Mouse (Mus musculus) MN1 (cell line): ENCODE data around the gene Camta2.

Experiments used
- DNase-seq: peaks from one replicate; pipeline ENCODE4 v3.0.0-alpha.2; 2016; ENCODE audit warnings: low spot score

The Camta2 gene

DNA sequence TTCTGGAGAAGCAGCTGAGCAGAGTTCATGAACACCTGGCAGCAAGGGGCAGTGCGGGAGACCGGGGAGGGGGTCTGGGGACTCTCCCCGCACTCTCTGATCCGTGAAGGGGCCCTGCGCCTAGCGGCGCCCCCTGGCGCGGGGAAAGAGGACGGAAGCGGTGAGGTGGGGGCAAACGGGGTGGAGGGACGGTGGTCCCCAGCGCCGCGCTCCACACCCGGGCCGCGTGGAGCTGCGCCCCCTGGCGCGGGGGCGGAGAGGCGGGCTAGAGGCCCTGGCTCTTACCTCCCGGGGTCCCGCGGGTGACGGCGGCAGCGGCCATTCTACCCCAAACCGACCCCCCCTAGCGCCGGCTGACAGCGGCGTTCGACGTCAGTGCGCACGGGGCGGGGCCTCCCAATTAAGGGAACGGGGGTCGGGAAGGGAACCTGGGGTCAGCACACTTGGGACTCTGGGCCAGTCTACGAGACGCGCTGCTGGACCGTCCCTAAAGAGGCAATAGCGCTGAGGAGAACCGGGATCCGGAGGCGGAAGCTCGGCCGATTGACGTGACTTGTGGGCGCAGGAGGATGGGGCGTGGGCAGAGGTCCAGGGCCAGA lies at the start of gene Camta2:
TSS of gene Camta2 (minus strand) at position 505 of the 599 bp plus-strand sequence.
- DNase-seq, result peak; percentile 76

DNA sequence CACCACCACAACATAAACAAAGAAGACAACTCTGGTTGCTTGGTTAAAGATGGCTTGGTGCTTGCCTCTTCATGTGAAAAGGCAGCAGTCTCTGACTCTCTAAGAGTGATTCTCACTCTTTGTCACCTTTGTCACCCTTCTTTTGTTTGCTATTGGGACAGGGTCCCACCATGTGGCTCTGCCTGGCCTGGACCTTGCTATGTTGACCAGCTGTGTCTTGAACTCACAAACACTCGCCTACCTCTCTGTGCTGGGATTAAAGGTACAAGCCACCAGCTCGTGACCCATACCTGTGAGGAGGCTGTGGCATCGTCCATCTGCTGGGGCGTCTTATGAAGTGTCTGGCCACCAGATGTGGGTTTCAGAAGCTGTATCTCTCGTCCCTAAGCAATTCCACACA lies 45.4 kb upstream of the Camta2 start:
- DNase-seq, result no peak

- DNase-seq, result no peak
Measured at GRCm38 (mm10) chr11:70731178-70731577, 43.3 kb upstream of the Camta2 start.

- no peak for DNase-seq
Measured at GRCm38 (mm10) chr11:70730427-70731038, 42.6 kb upstream of the Camta2 start.

DNA sequence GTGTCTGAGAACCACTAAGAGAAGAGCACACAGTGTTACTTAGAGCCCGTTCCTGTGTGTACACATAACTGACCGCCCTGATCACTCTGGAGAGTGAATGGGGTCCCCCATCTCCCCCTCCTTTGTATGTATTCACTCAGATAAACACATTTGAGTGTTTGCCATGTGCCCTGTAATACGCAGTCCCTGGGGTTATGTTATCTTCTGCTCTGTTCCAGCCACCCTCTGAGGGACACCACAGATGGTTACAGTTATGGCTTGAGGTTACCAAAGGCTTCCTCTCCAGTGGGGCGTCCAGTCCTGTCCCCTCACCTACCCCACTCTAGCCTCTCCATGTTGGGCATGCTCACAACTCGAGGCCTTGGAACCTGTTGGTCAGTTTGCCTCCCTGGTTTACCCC lies 39.5 kb upstream of the Camta2 start:
- DNase-seq, result no peak

- DNase-seq, result no peak
Measured at GRCm38 (mm10) chr11:70726585-70726984, 38.7 kb upstream of the Camta2 start.

DNA sequence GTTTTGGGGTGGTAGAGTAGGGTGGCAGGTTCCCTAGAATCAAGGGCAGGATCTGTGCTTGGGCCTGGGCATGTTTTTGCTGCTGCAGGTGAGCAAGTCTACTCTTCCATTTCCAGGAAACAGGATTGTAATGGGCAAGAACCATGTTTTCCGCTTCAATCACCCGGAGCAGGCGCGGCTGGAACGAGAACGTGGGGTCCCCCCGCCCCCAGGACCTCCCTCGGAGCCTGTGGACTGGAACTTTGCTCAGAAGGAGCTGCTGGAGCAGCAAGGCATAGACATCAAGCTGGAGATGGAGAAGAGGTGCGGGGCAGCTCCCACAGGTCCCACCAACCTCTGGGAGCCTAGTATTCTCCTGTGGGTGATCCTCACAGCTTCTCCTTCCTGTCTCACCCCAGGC lies 36.8 kb upstream of the Camta2 start:
- no peak for DNase-seq

- no peak for DNase-seq
Measured at GRCm38 (mm10) chr11:70721072-70721471, 33.2 kb upstream of the Camta2 start.

- DNase-seq, result no peak
Measured at GRCm38 (mm10) chr11:70720567-70720966, 32.7 kb upstream of the Camta2 start.

GRCm38 (mm10) chr11:70718481-70718880 lies 30.6 kb upstream of the Camta2 start:
- DNase-seq, result no peak

GRCm38 (mm10) chr11:70715832-70716231 lies 27.9 kb upstream of the Camta2 start:
- peak; percentile 29 for DNase-seq

GRCm38 (mm10) chr11:70713222-70713621 lies 25.3 kb upstream of the Camta2 start:
- no peak for DNase-seq

DNA sequence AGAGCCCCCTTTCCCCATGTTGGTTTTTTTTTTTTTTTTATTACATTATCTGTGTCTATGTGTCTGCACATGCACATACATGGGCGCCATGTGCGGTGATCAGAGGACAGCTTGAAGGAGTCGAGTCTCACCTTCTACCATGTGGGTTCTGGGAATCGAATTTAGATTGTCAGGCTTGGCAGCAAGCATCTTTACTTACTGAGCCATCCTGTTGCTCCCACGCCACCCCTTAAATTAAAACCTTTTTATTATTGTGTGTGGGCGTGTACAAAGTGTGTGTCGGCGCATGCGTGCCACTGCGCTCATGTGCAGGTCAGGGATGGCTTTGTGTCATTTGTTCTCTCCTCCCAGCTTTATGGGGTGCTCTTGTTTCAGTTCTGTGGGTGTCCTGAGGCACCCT lies 23.1 kb upstream of the Camta2 start:
- DNase-seq, result no peak

GRCm38 (mm10) chr11:70706127-70706526 lies 18.2 kb upstream of the Camta2 start:
- no peak for DNase-seq

- DNase-seq, result peak; percentile 46
Measured at GRCm38 (mm10) chr11:70702781-70703180, 14.9 kb upstream of the Camta2 start.

- no peak for DNase-seq
Measured at GRCm38 (mm10) chr11:70701984-70702733, 14.3 kb upstream of the Camta2 start.

DNA sequence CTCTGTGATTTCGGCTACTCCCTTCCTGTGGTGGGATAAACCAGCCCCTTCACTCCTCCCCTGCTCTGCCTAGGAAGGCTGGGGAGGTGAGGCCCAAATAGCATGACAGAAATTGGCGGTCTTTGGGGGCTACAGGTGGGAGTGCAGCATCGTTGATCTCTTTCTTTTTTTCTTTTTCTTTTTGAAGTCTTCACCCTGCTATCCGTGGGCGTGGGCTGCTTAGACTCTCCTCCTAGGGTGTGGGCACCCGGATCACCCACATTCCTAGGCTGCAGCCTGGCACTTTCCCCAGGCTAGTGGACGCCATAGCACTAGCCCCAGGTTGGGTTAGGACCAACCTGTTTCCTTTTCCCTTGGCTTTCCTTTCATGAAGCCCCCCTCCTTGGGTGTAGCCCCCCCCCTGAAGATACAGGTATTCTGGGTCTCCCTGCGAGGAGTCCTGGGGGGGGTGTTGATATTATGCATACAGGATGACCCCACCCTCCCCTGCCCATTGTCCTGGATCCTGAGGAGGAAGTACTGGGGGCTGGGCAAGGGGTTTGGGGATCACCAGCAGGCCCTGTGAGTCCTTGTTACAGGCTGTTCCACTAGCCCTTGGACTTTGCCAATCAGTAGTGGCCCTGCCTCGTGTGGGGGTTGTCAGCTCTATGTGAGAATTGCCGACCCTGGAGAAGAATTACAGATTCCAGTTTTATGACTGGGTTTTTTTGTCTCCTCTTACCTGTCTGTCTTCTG lies 13.5 kb upstream of the Camta2 start:
- DNase-seq, result no peak

DNA sequence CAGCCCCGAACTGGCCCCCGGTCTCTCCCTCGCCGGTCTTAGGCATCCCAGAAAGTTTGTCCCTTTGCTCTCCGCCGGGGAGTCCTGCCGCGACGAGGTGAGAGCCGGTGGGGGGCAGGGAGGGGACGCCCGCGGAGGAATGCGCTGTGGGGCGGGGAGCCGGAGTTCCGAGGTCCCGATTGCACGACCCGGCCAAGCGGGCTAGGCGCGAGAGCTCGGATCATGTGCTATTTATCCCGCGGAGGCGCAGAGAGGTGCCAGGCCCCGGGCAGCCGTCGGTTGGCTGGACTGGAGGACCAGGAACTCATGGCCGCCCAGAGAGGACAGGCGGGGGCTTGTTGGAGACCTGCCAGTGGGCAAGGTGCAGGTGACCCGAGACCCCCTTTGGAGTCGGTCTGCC lies 12.7 kb upstream of the Camta2 start:
- peak; percentile 64 for DNase-seq

- peak; percentile 91 for DNase-seq
Measured at GRCm38 (mm10) chr11:70699722-70700556, 12.0 kb upstream of the Camta2 start, which contains the start of the genes Inca1 and Kif1c. Gene Inca1, minus strand, starts transcription at chr11:70700155. Gene Kif1c, plus strand, starts transcription at chr11:70700548.

GRCm38 (mm10) chr11:70699051-70699450 lies 11.1 kb upstream of the Camta2 start:
- no peak for DNase-seq

DNA sequence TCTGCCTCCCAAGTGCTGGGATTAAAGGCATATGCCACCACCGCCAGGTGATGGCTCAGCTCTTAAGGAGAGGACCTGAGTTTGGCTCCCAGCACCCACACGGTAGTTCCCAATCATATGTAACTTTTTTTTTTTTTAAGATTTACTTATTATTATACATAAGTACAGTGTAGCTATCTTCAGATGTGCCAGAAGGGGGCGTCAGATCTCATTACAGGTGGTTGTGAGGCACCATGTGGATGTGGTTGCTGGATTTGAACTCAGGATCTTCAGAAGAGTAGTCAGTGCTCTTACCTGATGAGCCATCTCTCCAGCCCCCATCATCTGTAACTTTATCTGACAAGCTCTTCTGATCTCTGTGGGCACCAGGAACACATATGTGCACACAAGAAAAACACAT lies 9.5 kb upstream of the Camta2 start:
- no peak for DNase-seq

- DNase-seq, result no peak
Measured at GRCm38 (mm10) chr11:70693504-70693903, 5.6 kb upstream of the Camta2 start.
